Mouse (Mus musculus) olfactory bulb, adult 2 months (tissue): Measurements from ENCODE around the gene Jdp2.

Source experiments
- CTCF ChIP-seq: fragments of 200-500 bp; IDR thresholded peaks from 2 replicates; pipeline ENCODE4 v1.5.1; 2012; ENCODE audit warnings: low read depth, mild to moderate bottlenecking, low read length, moderate library complexity; ENCODE audit not compliant: insufficient read depth
- POLR2A ChIP-seq: fragments of 200-500 bp; IDR thresholded peaks from 2 replicates; pipeline ENCODE4 v1.6.1; 2012; ENCODE audit warnings: mild to moderate bottlenecking, low read depth, low read length, moderate library complexity; ENCODE audit not compliant: insufficient read depth

DNA sequence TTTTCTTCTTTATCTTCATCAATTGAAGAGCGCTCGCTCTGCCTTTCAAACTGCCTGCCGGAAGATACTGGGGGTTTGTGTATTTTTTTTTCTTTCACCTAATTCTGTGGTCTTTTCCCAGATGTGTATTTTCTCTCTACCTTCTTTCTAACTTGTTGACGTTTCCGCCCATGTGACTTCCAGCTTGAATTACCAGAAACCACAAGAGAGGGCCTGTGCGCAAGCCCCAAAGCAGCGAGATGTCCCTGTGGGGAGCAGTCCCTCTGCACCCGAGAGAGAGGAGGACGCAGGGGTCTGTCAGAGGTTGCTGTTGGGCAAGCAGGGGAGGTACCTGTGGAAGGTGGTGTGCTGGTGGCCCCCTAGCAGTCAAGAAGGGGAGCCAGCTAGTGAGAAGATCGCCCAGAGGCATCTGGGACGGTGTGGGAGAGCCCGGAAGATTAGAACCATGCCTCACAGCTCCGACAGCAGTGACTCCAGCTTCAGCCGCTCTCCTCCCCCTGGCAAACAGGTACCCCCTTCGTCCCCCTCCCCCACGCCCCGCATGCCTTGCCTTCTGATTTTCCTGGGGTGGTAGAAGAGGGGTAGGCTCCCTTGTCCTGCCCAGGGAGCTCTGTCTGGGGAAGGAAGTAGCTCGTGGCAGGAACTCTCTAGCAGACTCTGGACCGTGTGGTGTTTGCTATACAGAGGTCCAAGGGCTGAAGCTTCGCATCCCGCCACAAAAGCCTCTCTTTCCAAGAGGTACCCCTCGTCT, 87.8 kb downstream of the Jdp2 start, which contains the start of gene Batf:
- TF ChIP-seq POLR2A (no peak), CTCF (no peak)
